In the genomic region with DNA sequence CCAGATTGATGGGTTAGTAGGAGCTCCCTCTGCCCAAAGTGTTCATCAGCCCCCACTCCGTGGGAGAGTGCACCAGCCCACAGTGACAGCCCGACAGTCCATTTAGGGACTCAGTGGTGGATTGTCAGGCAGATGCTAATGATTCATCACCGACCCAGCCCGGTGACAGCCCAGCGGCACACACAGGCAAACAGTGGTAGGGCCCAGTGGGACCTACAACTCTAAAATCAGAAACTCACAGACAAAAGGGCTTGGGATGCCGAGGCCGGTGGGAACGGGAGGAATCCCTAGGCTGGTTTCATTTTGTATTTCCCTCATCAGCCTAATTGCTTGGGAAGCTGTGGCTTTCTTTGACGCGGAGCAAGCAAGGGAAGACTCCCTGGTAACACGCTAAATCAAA, we compare ENCODE assay signal across 16 mouse cellular contexts.
DNase-seq lines count a peak whose midpoint lies in the region; ATAC-seq lines count a peak whose summit lies in the region.
"Had no signal": no experiment of that assay in that cellular context is flagged by ENCODE, and none has a peak within 500 bp of the region (broad histone marks: within the 10 kb centered on the region; RNA-seq: fewer than 3 reads in every experiment).

No protein-coding gene starts in this region.

- no peaks in the 10 kb centered on the region for H3K9me3 ChIP-seq in limb, embryonic 13.5 days
- H3K9me3 ChIP-seq in limb, embryonic 10.5 days (replicated peaks): no peaks in the 10 kb centered on the region
- H3K9me3 ChIP-seq in forebrain, embryonic 14.5 days (replicated peaks; ENCODE audit: control insufficient read depth, low read length): no peaks in the 10 kb centered on the region
- H3K9me3 ChIP-seq in hindbrain, embryonic 16.5 days (ENCODE audit: control insufficient read depth, low read length): no peaks in the 10 kb centered on the region
- H3K9me3 ChIP-seq in neural tube, embryonic 15.5 days (replicated peaks): no peaks in the 10 kb centered on the region
- H3K9me3 ChIP-seq: lung, embryonic 15.5 days had no signal

- no peak for ATAC-seq in limb, embryonic 13.5 days (ENCODE audit: low FRiP score, low read depth)
- peak; percentile 64 for ATAC-seq in forebrain, embryonic 14.5 days
- peak; percentile 37; the same call in 1 of the 2 replicates for ATAC-seq in hindbrain, embryonic 16.5 days
- ATAC-seq in neural tube, embryonic 15.5 days (ENCODE audit: low FRiP score): no peak

- no peak for DNase-seq in limb, embryonic 10.5 days (ENCODE audit: low spot score)
- peak; percentile 69 for DNase-seq in forebrain, embryonic 14.5 days (ENCODE audit: low spot score)
- no peak for DNase-seq in thymus, postnatal 25 days
- DNase-seq in urinary bladder, adult 2 months (ENCODE audit: low spot score): no peak
- DNase-seq in cerebellum, postnatal 14 days: no peak
- DNase-seq: heart, adult 11 months; heart, postnatal 10 days; kidney, adult 11 months; kidney, postnatal 36 days; liver; right cerebral cortex, postnatal 14 days; thymus, adult 18-20 months had no signal

- no peak overlapping the region for H3K4me2 ChIP-seq in limb, embryonic 13.5 days (replicated peaks)
- peak overlapping the region; percentile 45 for H3K4me2 ChIP-seq in forebrain, embryonic 14.5 days (ENCODE audit: low read length)
- peak overlapping the region; percentile 32 for H3K4me2 ChIP-seq in hindbrain, embryonic 16.5 days (ENCODE audit: low read length)
- peak overlapping the region; percentile 24 for H3K4me2 ChIP-seq in neural tube, embryonic 15.5 days
- H3K4me2 ChIP-seq: lung, embryonic 15.5 days had no signal

- H3K4me3 ChIP-seq in limb, embryonic 13.5 days: no peak overlapping the region
- H3K4me3 ChIP-seq in limb, embryonic 10.5 days: no peak overlapping the region
- H3K4me3 ChIP-seq in forebrain, embryonic 14.5 days (ENCODE audit: low read depth, low read length): peak overlapping the region; percentile 10
- no peak overlapping the region for H3K4me3 ChIP-seq in hindbrain, embryonic 16.5 days (ENCODE audit: low read length)
- H3K4me3 ChIP-seq in neural tube, embryonic 15.5 days (replicated peaks): no peak overlapping the region
- H3K4me3 ChIP-seq: lung, embryonic 15.5 days had no signal

- H3K36me3 ChIP-seq in limb, embryonic 13.5 days: no peaks in the 10 kb centered on the region
- H3K36me3 ChIP-seq in limb, embryonic 10.5 days: no peaks in the 10 kb centered on the region; the same call in 1 of the 2 replicates
- no peaks in the 10 kb centered on the region for H3K36me3 ChIP-seq in forebrain, embryonic 14.5 days (ENCODE audit: control insufficient read depth, insufficient read depth, low read length)
- no peaks in the 10 kb centered on the region for H3K36me3 ChIP-seq in hindbrain, embryonic 16.5 days (ENCODE audit: control insufficient read depth, insufficient read depth, low read length)
- H3K36me3 ChIP-seq in neural tube, embryonic 15.5 days: no peaks in the 10 kb centered on the region
- H3K36me3 ChIP-seq: lung, embryonic 15.5 days had no signal

- no peaks in the 10 kb centered on the region for H3K27me3 ChIP-seq in limb, embryonic 13.5 days
- H3K27me3 ChIP-seq in limb, embryonic 10.5 days (ENCODE audit: low read depth, poor library complexity, severe bottlenecking): peaks cover 12% of the 10 kb centered on the region; the same call in 1 of the 2 replicates
- no peaks in the 10 kb centered on the region for H3K27me3 ChIP-seq in forebrain, embryonic 14.5 days (replicated peaks; ENCODE audit: control insufficient read depth, insufficient read depth, low read length)
- H3K27me3 ChIP-seq in hindbrain, embryonic 16.5 days (replicated peaks; ENCODE audit: control insufficient read depth, insufficient read depth, low read length): peaks cover 2% of the 10 kb centered on the region
- H3K27me3 ChIP-seq in neural tube, embryonic 15.5 days (replicated peaks): peaks cover 47% of the 10 kb centered on the region
- H3K27me3 ChIP-seq: lung, embryonic 15.5 days had no signal

- no peak overlapping the region for H3K27ac ChIP-seq in limb, embryonic 13.5 days
- no peak overlapping the region for H3K27ac ChIP-seq in limb, embryonic 10.5 days
- H3K27ac ChIP-seq in forebrain, embryonic 14.5 days (ENCODE audit: low read depth, low read length): peak overlapping the region; percentile 57; the same call in 1 of the 2 replicates
- H3K27ac ChIP-seq in hindbrain, embryonic 16.5 days (ENCODE audit: low read depth, low read length): no peak overlapping the region
- H3K27ac ChIP-seq in neural tube, embryonic 15.5 days (replicated peaks): no peak overlapping the region
- H3K27ac ChIP-seq: lung, embryonic 15.5 days had no signal

- peaks cover 33% of the 10 kb centered on the region for H3K4me1 ChIP-seq in limb, embryonic 13.5 days
- peaks cover 88% of the 10 kb centered on the region for H3K4me1 ChIP-seq in limb, embryonic 10.5 days
- peaks cover 50% of the 10 kb centered on the region for H3K4me1 ChIP-seq in forebrain, embryonic 14.5 days (ENCODE audit: control insufficient read depth, insufficient read depth, low read length)
- H3K4me1 ChIP-seq in hindbrain, embryonic 16.5 days (ENCODE audit: control insufficient read depth, insufficient read depth, low read depth, low read length): peaks cover 11% of the 10 kb centered on the region
- peaks cover 34% of the 10 kb centered on the region for H3K4me1 ChIP-seq in neural tube, embryonic 15.5 days
- H3K4me1 ChIP-seq: lung, embryonic 15.5 days had no signal

- H3K9ac ChIP-seq in limb, embryonic 13.5 days: peak overlapping the region; percentile 20; the same call in 1 of the 2 replicates
- H3K9ac ChIP-seq in forebrain, embryonic 14.5 days (ENCODE audit: low read length): peak overlapping the region; percentile 48
- H3K9ac ChIP-seq in hindbrain, embryonic 16.5 days (ENCODE audit: low read depth, low read length): peak overlapping the region; percentile 33; the same call in 1 of the 2 replicates
- H3K9ac ChIP-seq in neural tube, embryonic 15.5 days (replicated peaks): no peak overlapping the region
- H3K9ac ChIP-seq: lung, embryonic 15.5 days had no signal

- 66% methylated on average over 11 of the region's 11 CpGs for WGBS in limb, embryonic 13.5 days
- WGBS in limb, embryonic 10.5 days: 71% methylated on average over 11 of the region's 11 CpGs
- 7% methylated on average over 11 of the region's 11 CpGs for WGBS in forebrain, embryonic 14.5 days
- 18% methylated on average over 11 of the region's 11 CpGs for WGBS in hindbrain, embryonic 16.5 days
- 18% methylated on average over 11 of the region's 11 CpGs for WGBS in neural tube, embryonic 15.5 days

Comparison
In these comparisons a context has a peak if more than half of its experiments do, and no peak if none do; other contexts are left out.
1. ATAC-seq: peak in forebrain, embryonic 14.5 days (single experiment) and hindbrain, embryonic 16.5 days (single experiment); none in limb, embryonic 13.5 days (single experiment) and neural tube, embryonic 15.5 days (single experiment).